Mouse (Mus musculus): ENCODE measurements around the gene Sap30. TPM values are rescaled to one million over a fixed set of nuclear protein-coding genes. Genes with fewer than 3 reads are reported as not detected.

Sap30 gene
- total and polyA plus RNA-seq, 2 experiments from 2014 or later: 36.7 to 57.2 TPM

DNA sequence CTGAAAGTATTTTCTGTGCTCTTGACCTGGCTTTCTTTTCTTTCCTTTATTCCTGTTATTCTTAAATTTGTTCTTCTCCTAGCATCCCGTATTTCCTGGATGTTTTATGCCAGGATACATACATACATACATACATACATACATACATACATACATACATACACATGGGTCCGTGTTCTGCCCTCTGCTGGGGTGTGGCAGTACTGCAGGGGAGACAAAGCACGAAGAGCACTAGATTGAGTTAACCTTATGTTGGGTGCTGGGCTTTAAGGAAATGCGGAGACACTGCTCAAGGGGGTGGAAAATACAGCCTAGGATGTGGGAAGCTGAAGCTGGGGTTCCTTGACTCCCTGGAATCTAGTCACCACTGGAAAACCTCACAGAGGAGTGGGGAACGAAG is 16.0 kb upstream of the Sap30 start:
- ATAC-seq (ENCODE audit: insufficient read depth, low read depth): no peak
- no peak for TF ChIP-seq EP300 (IDR thresholded peaks at IDR 0.05; ENCODE audit: low read depth)
- peak; percentile 83 for TF ChIP-seq CTCF (IDR thresholded peaks at IDR 0.05; ENCODE audit: low read depth)
- WGBS: 46% methylated on average over 5 of the region's 5 CpGs
- H3K4me2 ChIP-seq (ENCODE audit: low read depth, low read length): no peak overlapping the region
- H3K9ac ChIP-seq (replicated peaks; ENCODE audit: low read depth, low read length): no peak overlapping the region
- H3K4me1 ChIP-seq (ENCODE audit: control insufficient read depth, insufficient read depth): no peaks in the 10 kb centered on the region
- no peaks in the 10 kb centered on the region for H3K27me3 ChIP-seq (ENCODE audit: control insufficient read depth, insufficient read depth, low read length)
- no peaks in the 10 kb centered on the region for H3K9me3 ChIP-seq (replicated peaks; ENCODE audit: control insufficient read depth, low read length)
- H3K4me3 ChIP-seq (ENCODE audit: low read depth, low read length): no peak overlapping the region
- DNase-seq (ENCODE audit: low spot score): no peak
- H3K36me3 ChIP-seq (replicated peaks; ENCODE audit: control insufficient read depth, insufficient read depth, low read length): no peaks in the 10 kb centered on the region
- no peak overlapping the region; the same call in 1 of the 2 replicates for H3K27ac ChIP-seq (ENCODE audit: low read depth)

DNA sequence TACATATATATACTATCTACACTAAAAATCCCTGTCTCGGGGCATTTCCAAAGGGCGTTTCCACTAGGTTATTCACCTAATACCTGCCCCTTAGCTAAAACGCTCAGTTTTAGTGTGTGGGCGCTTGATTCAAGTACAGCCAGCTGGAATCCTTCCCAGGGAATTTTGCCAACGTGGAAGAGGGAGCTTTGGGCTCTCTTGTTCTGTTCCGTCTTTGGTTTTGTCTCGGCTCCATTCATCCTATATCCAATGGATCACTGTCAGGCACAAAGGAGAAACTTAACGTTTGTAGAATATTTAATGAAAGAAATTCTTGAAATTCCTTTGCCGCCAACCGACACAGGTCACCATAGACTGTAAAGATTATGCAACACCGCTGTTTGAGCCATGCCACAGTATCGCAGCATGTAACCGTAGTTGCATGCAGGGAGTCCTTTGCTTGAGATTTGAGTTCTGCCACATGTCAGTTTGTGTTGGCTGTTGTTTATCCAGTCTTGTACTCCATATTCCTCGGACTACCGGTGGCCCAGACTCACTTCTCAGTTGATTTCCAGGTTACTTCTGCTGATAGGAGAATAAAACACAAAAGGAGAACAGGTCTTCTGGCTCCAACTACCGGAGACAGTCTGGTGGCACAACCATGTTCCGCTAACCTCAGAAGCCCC is 11.3 kb upstream of the Sap30 start:
- Histone ChIP-seq H3K4me2 (ENCODE audit: low read depth, low read length) (peak overlapping the region; percentile 57), H3K9me3 (replicated peaks; ENCODE audit: control insufficient read depth, low read length) (no peaks in the 10 kb centered on the region), H3K4me1 (ENCODE audit: control insufficient read depth, insufficient read depth) (no peaks in the 10 kb centered on the region), H3K27ac (ENCODE audit: low read depth) (peak overlapping the region; percentile 16), H3K36me3 (replicated peaks; ENCODE audit: control insufficient read depth, insufficient read depth, low read length) (peaks cover 4% of the 10 kb centered on the region; the same call in 1 of the 2 replicates), H3K4me3 (ENCODE audit: low read depth, low read length) (peak overlapping the region; percentile 36), H3K9ac (replicated peaks; ENCODE audit: low read depth, low read length) (no peak overlapping the region; the same call in 1 of the 2 replicates), H3K27me3 (ENCODE audit: control insufficient read depth, insufficient read depth, low read length) (no peaks in the 10 kb centered on the region)
- no peak for TF ChIP-seq EP300 (IDR thresholded peaks at IDR 0.05; ENCODE audit: low read depth)
- TF ChIP-seq CTCF (IDR thresholded peaks at IDR 0.05; ENCODE audit: low read depth): no peak
- 35% methylated on average over 17 of the region's 17 CpGs for WGBS
- DNase-seq (ENCODE audit: low spot score): no peak
- no peak; the same call in 1 of the 2 replicates for ATAC-seq (ENCODE audit: insufficient read depth, low read depth)

DNA sequence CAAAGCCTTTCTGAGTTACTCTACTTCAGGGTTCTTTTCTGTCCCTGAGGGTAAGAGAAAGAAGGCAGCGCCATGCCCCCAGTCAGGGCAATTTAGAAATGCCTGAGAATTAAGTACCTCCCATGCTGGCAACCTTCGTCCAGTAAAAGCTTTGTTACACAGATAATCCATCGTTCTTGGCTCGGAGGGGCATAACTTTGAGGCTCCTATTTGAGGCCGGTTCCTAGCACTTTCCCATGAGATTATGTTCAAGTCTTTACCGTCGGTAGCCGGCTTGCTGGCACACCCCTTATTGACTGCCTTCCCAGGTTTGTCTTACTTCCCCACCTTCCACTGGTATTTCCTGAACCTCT is 10.8 kb upstream of the Sap30 start:
- peak overlapping the region; percentile 57 for H3K4me2 ChIP-seq (ENCODE audit: low read depth, low read length)
- peak overlapping the region; percentile 37; the same call in 1 of the 2 replicates for H3K9ac ChIP-seq (replicated peaks; ENCODE audit: low read depth, low read length)
- 0 out of 2 replicates have a peak overlapping the region, but pooled peaks have one; percentile 16 for H3K27ac ChIP-seq (ENCODE audit: low read depth)
- TF ChIP-seq CTCF (IDR thresholded peaks at IDR 0.05; ENCODE audit: low read depth): no peak
- TF ChIP-seq EP300 (IDR thresholded peaks at IDR 0.05; ENCODE audit: low read depth): no peak
- H3K27me3 ChIP-seq (ENCODE audit: control insufficient read depth, insufficient read depth, low read length): no peaks in the 10 kb centered on the region
- DNase-seq (ENCODE audit: low spot score) (no peak), ATAC-seq (ENCODE audit: insufficient read depth, low read depth) (no peak)
- no peaks in the 10 kb centered on the region for H3K9me3 ChIP-seq (replicated peaks; ENCODE audit: control insufficient read depth, low read length)
- H3K4me1 ChIP-seq (ENCODE audit: control insufficient read depth, insufficient read depth): no peaks in the 10 kb centered on the region
- H3K36me3 ChIP-seq (replicated peaks; ENCODE audit: control insufficient read depth, insufficient read depth, low read length): peaks cover 4% of the 10 kb centered on the region; the same call in 1 of the 2 replicates
- H3K4me3 ChIP-seq (ENCODE audit: low read depth, low read length): peak overlapping the region; percentile 36
- WGBS: 44% methylated on average over 8 of the region's 8 CpGs

DNA sequence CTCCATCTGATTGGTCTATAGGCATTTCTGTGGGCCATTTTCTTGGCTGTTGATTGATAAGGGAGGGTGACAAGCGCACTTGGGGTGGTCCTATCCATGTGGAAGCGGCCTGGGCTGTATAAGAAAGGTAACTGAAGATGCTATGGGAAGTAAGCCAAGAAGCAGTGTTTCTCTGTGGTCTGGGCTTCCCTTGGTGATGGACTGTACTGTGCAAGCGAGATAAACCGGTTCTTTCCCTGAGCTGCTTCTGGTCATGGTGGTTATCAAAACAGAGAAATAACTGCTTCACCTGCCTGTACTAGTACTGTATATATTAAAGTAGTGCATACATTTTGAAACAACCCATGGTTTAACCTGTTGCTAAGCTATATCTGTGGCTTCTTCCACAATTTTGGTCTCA is 4.2 kb upstream of the Sap30 start:
- DNase-seq (ENCODE audit: low spot score): no peak
- Histone ChIP-seq H3K4me1 (ENCODE audit: control insufficient read depth, insufficient read depth) (0 out of 2 replicates have a peak, but pooled peaks cover 4% of the 10 kb centered on the region), H3K9ac (replicated peaks; ENCODE audit: low read depth, low read length) (no peak overlapping the region), H3K4me2 (ENCODE audit: low read depth, low read length) (no peak overlapping the region), H3K4me3 (ENCODE audit: low read depth, low read length) (no peak overlapping the region), H3K9me3 (replicated peaks; ENCODE audit: control insufficient read depth, low read length) (no peaks in the 10 kb centered on the region), H3K36me3 (replicated peaks; ENCODE audit: control insufficient read depth, insufficient read depth, low read length) (peaks cover 4% of the 10 kb centered on the region; the same call in 1 of the 2 replicates), H3K27ac (ENCODE audit: low read depth) (no peak overlapping the region), H3K27me3 (ENCODE audit: control insufficient read depth, insufficient read depth, low read length) (no peaks in the 10 kb centered on the region)
- TF ChIP-seq EP300 (IDR thresholded peaks at IDR 0.05; ENCODE audit: low read depth): no peak
- TF ChIP-seq CTCF (IDR thresholded peaks at IDR 0.05; ENCODE audit: low read depth): no peak
- no peak for ATAC-seq (ENCODE audit: insufficient read depth, low read depth)
- 93% methylated on average over 4 of the region's 4 CpGs for WGBS

DNA sequence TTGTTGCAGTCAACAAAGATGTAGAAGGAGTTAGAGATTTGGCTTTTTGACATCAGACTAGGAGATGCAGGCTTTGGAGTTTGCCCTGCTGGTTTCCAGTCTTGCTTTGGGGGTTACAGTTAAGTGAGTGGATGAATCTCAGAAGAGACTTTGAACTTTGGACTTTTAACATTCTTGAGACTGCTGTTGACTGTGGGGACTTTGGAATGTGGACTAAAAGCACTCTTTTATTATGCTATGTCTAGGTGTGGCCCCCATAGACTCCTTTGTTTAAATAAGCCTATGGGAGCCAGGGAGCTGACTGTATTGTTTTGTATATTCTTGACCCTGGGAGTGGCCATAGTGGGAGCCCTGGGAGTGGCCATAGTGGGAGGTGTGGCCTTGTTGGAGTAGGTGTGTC is 2.2 kb upstream of the Sap30 start:
- DNase-seq (ENCODE audit: low spot score) (no peak), ATAC-seq (ENCODE audit: insufficient read depth, low read depth) (no peak)
- no peak overlapping the region for H3K9ac ChIP-seq (replicated peaks; ENCODE audit: low read depth, low read length)
- H3K36me3 ChIP-seq (replicated peaks; ENCODE audit: control insufficient read depth, insufficient read depth, low read length): peaks cover 2% of the 10 kb centered on the region; the same call in 1 of the 2 replicates
- no peak overlapping the region for H3K4me2 ChIP-seq (ENCODE audit: low read depth, low read length)
- H3K27me3 ChIP-seq (ENCODE audit: control insufficient read depth, insufficient read depth, low read length): no peaks in the 10 kb centered on the region
- 0 out of 2 replicates have a peak, but pooled peaks cover 9% of the 10 kb centered on the region for H3K4me1 ChIP-seq (ENCODE audit: control insufficient read depth, insufficient read depth)
- no peak for TF ChIP-seq EP300 (IDR thresholded peaks at IDR 0.05; ENCODE audit: low read depth)
- TF ChIP-seq CTCF (IDR thresholded peaks at IDR 0.05; ENCODE audit: low read depth): no peak
- H3K9me3 ChIP-seq (replicated peaks; ENCODE audit: control insufficient read depth, low read length): no peaks in the 10 kb centered on the region
- no peak overlapping the region for H3K4me3 ChIP-seq (ENCODE audit: low read depth, low read length)
- H3K27ac ChIP-seq (ENCODE audit: low read depth): no peak overlapping the region

DNA sequence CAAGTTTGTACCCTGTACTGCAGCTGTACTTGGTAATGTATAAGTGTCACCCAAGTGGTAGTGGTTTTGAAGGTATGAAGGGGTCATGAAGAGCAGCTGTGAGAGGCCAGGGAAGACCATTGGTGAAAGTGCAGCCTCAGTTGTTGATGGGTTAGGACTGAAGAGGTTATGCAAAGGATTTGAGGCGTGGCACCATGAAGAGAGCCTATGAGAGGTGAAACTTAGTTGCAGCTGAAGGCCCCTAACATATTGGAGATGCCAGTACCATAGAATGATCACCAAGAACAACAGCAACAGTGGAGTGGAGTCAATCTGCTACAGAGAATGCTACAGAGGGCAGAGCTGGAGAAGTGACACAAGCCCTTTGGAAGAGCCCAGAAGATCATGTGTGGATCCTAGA is 1.7 kb upstream of the Sap30 start:
- H3K27me3 ChIP-seq (ENCODE audit: control insufficient read depth, insufficient read depth, low read length): no peaks in the 10 kb centered on the region
- H3K4me1 ChIP-seq (ENCODE audit: control insufficient read depth, insufficient read depth): 0 out of 2 replicates have a peak, but pooled peaks cover 9% of the 10 kb centered on the region
- H3K36me3 ChIP-seq (replicated peaks; ENCODE audit: control insufficient read depth, insufficient read depth, low read length): no peaks in the 10 kb centered on the region
- DNase-seq (ENCODE audit: low spot score): no peak
- H3K9me3 ChIP-seq (replicated peaks; ENCODE audit: control insufficient read depth, low read length): no peaks in the 10 kb centered on the region
- H3K4me3 ChIP-seq (ENCODE audit: low read depth, low read length): no peak overlapping the region
- no peak for ATAC-seq (ENCODE audit: insufficient read depth, low read depth)
- no peak overlapping the region for H3K4me2 ChIP-seq (ENCODE audit: low read depth, low read length)
- 97% methylated on average over 1 of the region's 1 CpGs for WGBS
- no peak for TF ChIP-seq CTCF (IDR thresholded peaks at IDR 0.05; ENCODE audit: low read depth)
- TF ChIP-seq EP300 (IDR thresholded peaks at IDR 0.05; ENCODE audit: low read depth): no peak
- peak overlapping the region; percentile 91 for H3K27ac ChIP-seq (ENCODE audit: low read depth)
- H3K9ac ChIP-seq (replicated peaks; ENCODE audit: low read depth, low read length): no peak overlapping the region

Measured in heart, postnatal 0 days (tissue).